Mouse (Mus musculus): Measurements from ENCODE around the gene Lamp3.
"Not testable (repeated sequence)": the region's sequence is repeated elsewhere in the genome, so short reads cannot be mapped to it uniquely, and the experiment has no call there.

The Lamp3 gene

DNA sequence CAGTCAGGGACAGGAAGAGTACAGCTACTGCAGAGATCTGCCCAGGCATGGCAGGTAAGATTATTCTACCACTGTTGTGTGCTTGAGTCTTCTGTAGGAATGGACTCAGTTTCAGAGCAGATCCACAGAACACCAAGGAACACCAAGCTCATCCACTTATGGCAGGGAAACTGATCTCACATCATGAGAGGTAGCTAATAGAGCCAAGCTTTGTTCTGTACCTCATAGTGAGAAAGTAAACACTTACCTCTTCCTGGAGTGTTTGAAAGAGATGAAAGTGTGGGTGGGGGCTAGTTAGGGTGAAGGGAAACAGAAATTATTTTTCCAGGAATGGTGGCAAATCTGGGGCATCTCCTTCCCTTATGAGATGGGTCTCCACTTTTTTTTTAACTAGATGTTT is at the start of gene Lamp3:
TSS of gene Lamp3 (minus strand) at position 160 of the 400 bp plus-strand sequence.
- DNase-seq (ENCODE audit: extremely low spot score, low spot score), result no peak

- DNase-seq (ENCODE audit: extremely low spot score, low spot score), result no peak
Observed at GRCm38 (mm10) chr16:19732896-19733295, 26.7 kb upstream of the Lamp3 start.

DNA sequence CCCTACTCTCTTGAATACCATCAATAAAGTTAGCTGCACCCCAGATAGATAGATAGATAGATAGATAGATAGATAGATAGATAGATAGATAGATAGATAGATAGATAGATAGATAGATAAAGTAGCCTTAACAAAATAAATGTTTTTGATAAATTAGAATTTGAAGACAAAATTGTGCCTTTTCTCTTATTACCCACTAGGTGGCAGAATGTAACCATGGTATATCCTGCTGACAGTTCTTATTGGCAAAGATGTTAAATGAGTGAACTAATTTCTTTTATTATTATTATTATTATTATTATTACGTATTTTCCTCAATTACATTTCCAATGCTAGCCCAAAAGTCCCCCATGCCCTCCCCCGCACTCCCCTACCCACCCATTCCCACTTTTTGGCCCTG is 18.0 kb upstream of the Lamp3 start:
- not testable (repeated sequence) for DNase-seq (ENCODE audit: extremely low spot score, low spot score)

DNA sequence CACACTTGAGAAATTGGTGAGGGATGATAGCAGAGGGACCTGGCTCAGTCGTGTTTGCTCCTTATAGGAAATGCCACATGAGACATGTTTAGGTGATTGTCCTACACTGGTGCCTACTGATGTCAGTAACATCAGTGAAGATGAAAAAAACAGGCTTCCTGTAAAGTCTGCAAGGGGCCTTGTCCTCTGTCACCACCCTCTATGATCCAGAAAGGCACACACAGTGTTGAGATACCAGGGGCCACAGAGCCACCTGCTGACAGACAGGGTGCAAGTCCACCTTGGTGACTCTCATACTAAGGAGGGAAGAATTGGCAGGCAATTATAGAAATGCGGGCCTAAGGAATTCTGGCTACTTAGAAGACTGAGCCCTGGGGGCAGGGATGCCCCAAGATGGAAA is 14.8 kb upstream of the Lamp3 start:
- no peak for DNase-seq (ENCODE audit: extremely low spot score, low spot score)

DNA sequence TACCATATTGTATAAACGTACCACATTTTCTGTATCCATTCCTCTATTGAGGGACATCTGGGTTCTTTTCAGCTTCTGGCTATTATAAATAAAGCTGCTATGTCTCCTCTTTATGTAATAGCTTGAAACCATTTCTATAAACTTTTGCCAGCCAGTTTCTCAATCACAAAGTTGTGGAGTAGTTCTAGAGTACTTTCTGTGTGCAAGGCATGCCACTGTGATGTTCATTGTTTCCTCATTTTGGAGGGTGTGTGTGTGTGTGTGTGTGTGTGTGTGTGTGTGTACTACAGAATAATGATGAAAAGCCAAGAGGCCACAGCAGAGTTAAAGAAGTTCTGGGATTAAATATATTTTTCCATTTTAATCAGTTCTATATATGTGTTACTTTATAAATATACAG is 1.2 kb upstream of the Lamp3 start:
- no peak for DNase-seq (ENCODE audit: extremely low spot score, low spot score)

- DNase-seq (ENCODE audit: extremely low spot score, low spot score), result no peak
Observed at GRCm38 (mm10) chr16:19699207-19699606, 7.0 kb downstream of the Lamp3 start.

- DNase-seq (ENCODE audit: extremely low spot score, low spot score), result no peak
Observed at GRCm38 (mm10) chr16:19670768-19671357, 35.3 kb downstream of the Lamp3 start.

GRCm38 (mm10) chr16:19666312-19666711 is 39.9 kb downstream of the Lamp3 start:
- no peak for DNase-seq (ENCODE audit: extremely low spot score, low spot score)

DNA sequence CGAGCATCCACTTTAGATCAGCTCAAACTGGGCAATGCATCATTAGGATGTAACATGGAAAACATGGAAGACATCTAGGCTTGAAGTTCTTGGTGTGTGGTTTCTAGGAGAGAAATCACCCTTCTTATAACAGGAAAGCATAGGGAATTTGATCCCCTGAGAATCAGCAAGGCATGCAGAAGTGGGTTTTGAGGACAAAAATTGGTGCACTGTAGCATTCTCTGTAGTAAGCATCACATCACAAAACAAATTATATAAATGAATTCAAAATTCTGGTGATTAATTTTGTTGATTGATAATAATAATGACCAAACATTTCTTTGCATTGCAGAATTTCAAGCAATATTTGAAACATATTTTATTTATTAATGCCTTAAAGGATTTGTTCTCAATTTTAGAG is 76.4 kb downstream of the Lamp3 start, which contains the start of gene Olfr171:
TSS of gene Olfr171 (minus strand) at position 101 of the 400 bp plus-strand sequence.
- DNase-seq (ENCODE audit: extremely low spot score, low spot score), result no peak

GRCm38 (mm10) chr16:19611782-19612181 is 94.4 kb downstream of the Lamp3 start, which contains the start of gene Olfr170:
Olfr170 (minus strand) TSS chr16:19611882.
- DNase-seq (ENCODE audit: extremely low spot score, low spot score), result not testable (repeated sequence)

Measured in neural tube, embryonic 10.5 days (tissue).